Mouse (Mus musculus) large intestine, adult 2 months (tissue): ENCODE data around the gene Kcnj5. TPM values are rescaled to one million over a fixed set of nuclear protein-coding genes. Genes with fewer than 3 reads are reported as not detected.

Experiments used
- DNase-seq: peaks from one replicate; pipeline ENCODE4 v3.0.0-alpha.2; 2012; ENCODE audit warnings: low read depth, low spot score
- WGBS: fragments of 180-500 bp; shearing (Covaris S2); methylation state at CpG from one replicate; pipeline ENCODE4 v1.1.7; 2018; 5-methylcytosine and 5-hydroxymethylcytosine counted together
- polyA plus RNA-seq: library from polyadenylated mRNA; depleted of rRNA; stranded (reverse); fragments of >200 nt; gene quantifications from 2 replicates; pipeline ENCODE4 v1.2.3, GENCODE M21; 2012; rRNA removed

Gene Kcnj5
- polyA plus RNA-seq = 0.21 and 0.30 TPM in 2 replicates

DNA sequence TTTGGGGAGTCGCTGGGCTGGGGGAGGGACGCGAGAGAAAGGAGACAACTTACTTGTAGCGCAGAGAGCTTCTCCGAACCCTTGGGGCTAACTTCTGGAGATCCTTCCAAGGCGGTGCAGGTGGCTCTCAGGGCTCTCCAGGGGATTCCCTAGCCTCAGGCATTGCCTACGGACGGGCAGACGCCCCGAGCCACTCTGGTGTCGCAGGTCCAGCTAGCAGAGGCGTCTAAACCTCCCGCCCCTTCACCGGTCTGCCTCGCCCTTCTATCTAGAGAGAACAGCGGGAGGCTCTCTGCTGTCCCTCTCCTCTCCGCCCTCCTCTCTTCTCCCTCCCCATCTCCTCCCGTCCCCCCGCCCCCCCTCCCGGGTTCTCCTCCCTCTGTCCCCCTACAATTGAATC, at the start of gene Kcnj5:
Gene Kcnj5 (minus strand): TSS at position 300 of the 400 bp plus-strand sequence.
- 1% methylated on average over 19 of the region's 20 CpGs for WGBS
- DNase-seq = no peak

GRCm38 (mm10) chr9:32392716-32393115, 48.6 kb upstream of the Kcnj5 start:
- no peak for DNase-seq
- 67% methylated on average over 6 of the region's 6 CpGs for WGBS

GRCm38 (mm10) chr9:32391701-32392100, 47.6 kb upstream of the Kcnj5 start:
- no peak for DNase-seq
- 78% methylated on average over 9 of the region's 9 CpGs for WGBS

- DNase-seq = no peak
- WGBS = 66% methylated on average over 5 of the region's 5 CpGs
Measured at GRCm38 (mm10) chr9:32391092-32391491, 46.9 kb upstream of the Kcnj5 start.

DNA sequence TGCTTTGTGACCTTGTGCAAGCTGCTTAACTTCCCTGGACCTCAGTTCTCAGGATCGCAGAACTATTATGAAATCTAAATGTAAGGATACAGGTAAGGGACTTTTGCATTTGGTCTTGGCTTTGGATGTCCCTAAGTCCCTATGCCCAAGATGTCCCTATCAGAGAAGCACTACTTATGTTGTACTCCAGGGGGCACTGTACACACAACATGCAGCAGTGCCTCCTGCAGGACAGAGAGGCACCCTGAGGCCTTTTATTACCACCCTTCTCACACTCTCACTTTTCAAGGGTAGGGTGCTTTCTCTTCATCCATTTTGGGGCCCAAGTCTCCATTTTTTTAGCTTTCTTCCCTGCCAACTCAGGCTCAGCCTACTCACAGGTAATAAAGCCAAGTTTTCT, 44.0 kb upstream of the Kcnj5 start:
- 89% methylated on average over 1 of the region's 1 CpGs for WGBS
- no peak for DNase-seq

- WGBS = 80% methylated on average over 4 of the region's 4 CpGs
- no peak for DNase-seq
Measured at GRCm38 (mm10) chr9:32384906-32385305, 40.8 kb upstream of the Kcnj5 start.

DNA sequence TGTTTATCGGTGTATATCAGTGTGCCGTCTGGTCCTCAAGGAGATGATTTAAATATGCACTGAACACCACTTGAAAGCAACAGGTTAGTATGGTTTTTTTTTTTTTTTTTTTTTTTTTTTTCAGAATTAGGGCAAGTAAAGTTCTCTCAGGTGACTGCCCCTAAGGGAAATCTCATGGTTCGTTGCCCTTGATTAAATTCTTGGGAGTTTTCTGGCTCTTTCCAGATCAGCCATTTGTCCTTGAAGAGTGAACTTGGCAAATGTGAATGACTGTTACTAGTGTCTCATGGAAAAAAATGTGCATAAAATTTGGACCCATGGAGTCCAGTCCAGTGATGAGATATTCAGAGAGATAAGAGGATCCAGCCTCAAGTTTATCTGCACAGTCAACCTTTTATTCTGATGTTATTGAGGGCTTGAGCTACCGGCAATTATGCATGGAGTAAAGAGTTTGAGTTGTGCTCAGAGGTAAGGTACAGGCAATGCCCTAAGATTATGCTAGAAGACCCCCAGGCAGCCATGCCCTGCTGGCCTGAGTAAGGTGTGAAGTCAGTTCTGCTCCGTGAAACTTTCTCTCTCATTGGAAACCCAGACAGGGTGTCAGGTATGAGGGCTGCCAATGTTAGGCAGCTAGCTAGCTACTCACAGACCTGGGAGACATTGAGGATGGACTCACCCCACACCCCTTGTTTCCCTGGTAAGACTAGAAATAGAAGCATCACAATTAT, 32.9 kb upstream of the Kcnj5 start:
- DNase-seq = no peak
- 81% methylated on average over 5 of the region's 5 CpGs for WGBS

GRCm38 (mm10) chr9:32376031-32376430, 31.9 kb upstream of the Kcnj5 start:
- WGBS = 67% methylated on average over 7 of the region's 7 CpGs
- DNase-seq = no peak

- DNase-seq = no peak
- WGBS = 85% methylated on average over 6 of the region's 6 CpGs
Measured at GRCm38 (mm10) chr9:32373656-32374055, 29.5 kb upstream of the Kcnj5 start.

- DNase-seq = no peak
- WGBS = 45% methylated on average over 6 of the region's 6 CpGs
Measured at GRCm38 (mm10) chr9:32372202-32372601, 28.1 kb upstream of the Kcnj5 start, which contains the start of gene Kcnj1. Gene Kcnj1, plus strand, starts transcription at chr9:32372493.

DNA sequence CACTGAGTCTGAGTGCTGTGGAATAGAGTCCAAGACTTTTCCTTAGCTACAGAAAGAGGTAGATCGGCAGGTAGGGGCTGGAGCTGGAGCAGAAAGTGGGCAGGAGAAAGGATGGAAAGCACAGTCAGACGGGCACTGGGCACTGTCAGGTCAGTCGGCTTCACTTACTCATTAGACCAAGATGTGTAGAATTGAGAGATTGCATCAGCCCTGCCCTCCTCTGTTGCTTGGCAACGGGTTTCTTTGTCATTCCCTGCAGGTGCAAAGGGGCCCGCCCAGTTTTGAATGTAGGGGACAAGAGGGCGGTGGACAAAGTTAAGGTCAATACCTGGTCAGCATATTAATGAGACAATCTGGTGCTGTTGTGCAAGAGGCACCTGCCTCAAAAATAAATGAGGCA, 25.2 kb upstream of the Kcnj5 start:
- no peak for DNase-seq
- 27% methylated on average over 6 of the region's 6 CpGs for WGBS

DNA sequence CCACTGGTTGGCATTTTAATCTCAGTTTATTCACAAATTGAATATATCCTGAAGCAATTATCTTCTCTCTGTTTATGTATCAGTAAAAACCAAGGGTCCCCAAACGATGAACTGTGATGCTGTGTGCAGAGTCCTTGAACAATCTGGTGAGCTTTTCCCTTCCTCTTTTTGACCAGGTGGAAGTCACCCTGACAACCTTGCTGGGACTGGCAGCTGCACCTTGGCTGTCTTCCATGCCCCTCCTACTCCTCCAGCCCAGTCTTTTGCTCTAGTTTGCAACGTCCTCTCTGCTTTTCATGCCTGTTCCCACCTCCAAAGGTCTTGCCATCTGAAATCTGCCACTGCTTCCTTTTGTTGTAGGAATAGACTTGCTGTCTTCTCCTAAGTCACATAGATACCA, 24.7 kb upstream of the Kcnj5 start:
- WGBS = 11% methylated on average over 2 of the region's 2 CpGs
- DNase-seq = no peak

- WGBS = 84% methylated on average over 1 of the region's 1 CpGs
Measured at GRCm38 (mm10) chr9:32360770-32361169, 16.6 kb upstream of the Kcnj5 start.

DNA sequence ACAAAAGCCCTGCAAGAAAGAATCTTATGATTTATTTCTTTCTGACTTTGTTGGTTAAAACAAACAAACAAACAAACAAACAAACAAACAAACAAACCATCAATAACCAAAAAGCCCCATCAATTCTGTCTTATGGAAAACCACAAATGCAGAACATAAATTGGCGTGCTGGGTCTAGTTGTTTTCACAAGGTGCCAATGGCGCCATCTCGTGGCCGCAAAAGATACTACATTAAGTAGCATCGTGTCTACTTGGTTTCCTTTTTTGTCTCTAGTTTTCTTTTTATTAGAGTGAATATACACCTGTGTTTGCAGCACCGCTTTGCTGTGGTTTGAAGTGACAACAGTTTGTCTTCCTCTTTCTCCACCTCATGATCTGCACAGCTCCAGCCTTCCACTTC, 6.2 kb upstream of the Kcnj5 start:
- 5% methylated on average over 6 of the region's 6 CpGs for WGBS
- peak; percentile 24 for DNase-seq

More at GRCm38 (mm10) chr9:32360770-32361169, 16.6 kb upstream of the Kcnj5 start:
- DNase-seq = no peak

GRCm38 (mm10) chr9:32349344-32349743, 5.2 kb upstream of the Kcnj5 start:
- DNase-seq = no peak
- 78% methylated on average over 10 of the region's 10 CpGs for WGBS

DNA sequence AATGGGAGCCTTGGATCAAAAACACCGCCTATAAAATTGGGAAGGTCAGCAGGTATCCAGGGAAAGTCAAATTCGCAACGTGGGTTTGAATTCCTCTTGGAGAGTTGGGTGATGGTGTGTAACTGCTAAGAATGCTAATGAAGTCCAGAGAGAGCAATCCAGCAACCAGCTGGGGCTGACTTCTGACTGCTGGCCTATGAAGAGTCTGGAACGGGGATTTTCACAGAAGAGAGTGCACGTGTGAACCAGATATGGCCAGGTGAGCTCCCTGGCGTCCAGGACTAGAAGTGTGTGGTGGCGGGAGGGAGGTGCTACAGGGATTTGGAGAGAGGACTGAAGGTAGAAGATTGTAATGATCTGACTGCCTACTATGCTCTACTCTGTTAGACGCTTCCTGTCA, 3.9 kb upstream of the Kcnj5 start:
- WGBS = 71% methylated on average over 8 of the region's 8 CpGs
- DNase-seq = no peak

- no peak for DNase-seq
- WGBS = 8% methylated on average over 21 of the region's 21 CpGs
Measured at GRCm38 (mm10) chr9:32344489-32344888, 339 bp upstream of the Kcnj5 start.

GRCm38 (mm10) chr9:32342929-32343328, 1.2 kb downstream of the Kcnj5 start:
- 24% methylated on average over 8 of the region's 8 CpGs for WGBS
- no peak for DNase-seq

DNA sequence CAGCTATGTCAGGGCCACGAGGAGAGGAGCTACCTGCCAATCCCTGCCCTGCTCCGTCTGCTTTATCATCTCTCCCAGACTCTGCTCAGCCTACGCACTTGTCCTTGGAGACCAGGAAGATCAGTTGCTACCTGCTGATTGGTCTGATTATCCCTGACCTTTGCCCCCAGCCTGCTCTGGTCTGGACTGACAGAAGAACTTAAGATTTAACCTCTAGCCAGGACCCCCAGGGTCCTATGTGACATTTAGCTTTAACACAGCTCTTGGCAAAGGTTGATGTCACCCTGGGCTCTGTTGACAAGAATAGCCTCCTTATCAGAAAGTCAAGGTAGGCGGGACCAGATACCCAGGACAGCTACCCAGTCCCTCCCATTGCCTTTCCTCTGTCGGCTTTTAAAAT, 3.3 kb downstream of the Kcnj5 start:
- 20% methylated on average over 5 of the region's 5 CpGs for WGBS
- no peak for DNase-seq

GRCm38 (mm10) chr9:32335389-32336150, 8.6 kb downstream of the Kcnj5 start:
- 72% methylated on average over 13 of the region's 13 CpGs for WGBS

DNA sequence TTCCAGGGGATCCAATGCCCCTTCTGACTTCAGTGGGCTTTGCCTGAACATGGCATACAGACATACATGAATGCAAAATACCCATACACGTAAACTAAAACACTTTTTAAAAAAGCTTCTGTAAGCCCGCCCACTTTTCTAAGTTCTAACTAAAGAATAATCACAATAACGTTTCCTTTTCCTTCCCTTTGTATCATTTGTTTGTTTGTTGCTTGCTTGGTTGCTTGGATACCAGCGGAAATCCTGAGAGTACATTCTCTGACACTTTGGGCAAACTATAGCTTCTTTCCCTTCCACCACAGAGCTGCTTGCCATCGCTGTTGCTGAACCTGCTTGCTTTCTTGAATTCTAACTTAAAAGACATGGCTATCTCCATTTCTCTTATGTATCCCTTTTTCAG, 13.0 kb downstream of the Kcnj5 start:
- no peak for DNase-seq
- 58% methylated on average over 5 of the region's 5 CpGs for WGBS

More at GRCm38 (mm10) chr9:32335389-32336150, 8.6 kb downstream of the Kcnj5 start:
- no peak for DNase-seq
